Mouse (Mus musculus) T-helper 1 cell (primary cell): ENCODE results near the gene Cpne5.

Experiments
- in situ Hi-C: fragments of 300-600 bp; cut with MboI, MseI; formaldehyde crosslinking; loops from one replicate; pipeline ENCODE4 v1.15.1; 2025; ENCODE audit warnings: high pct_unique_total_duplicates

The Cpne5 gene

GRCm38 (mm10) chr17:29257001-29257511 lies 19.1 kb upstream of the Cpne5 start:
- in situ Hi-C loops, result loop anchor here (10.0 kb wide), 1 partner anchor 258 kb away; no protein-coding TSS in a partner anchor

DNA sequence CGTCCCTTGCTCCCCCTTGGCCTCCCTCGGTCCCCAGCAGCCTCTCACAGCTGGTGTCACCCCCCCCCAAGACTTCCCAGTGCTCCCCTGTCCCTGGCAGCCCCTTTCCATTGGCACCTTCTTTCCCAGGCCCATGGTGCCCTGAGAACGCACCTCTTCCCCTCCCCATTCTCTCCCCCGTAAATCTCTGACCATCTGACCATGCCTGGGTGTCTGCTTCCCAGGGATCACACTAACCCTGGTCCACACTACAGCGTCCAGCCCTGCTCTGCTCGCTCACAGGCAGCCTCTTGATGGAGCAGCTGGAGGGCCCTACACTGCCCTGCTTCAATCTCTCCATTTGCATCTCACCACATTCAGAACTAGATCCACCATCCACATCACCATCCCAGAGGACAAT lies 18.5 kb upstream of the Cpne5 start:
- in situ Hi-C loops, result loop anchor here (10.0 kb wide), 1 partner anchor 258 kb away; no protein-coding TSS in a partner anchor

DNA sequence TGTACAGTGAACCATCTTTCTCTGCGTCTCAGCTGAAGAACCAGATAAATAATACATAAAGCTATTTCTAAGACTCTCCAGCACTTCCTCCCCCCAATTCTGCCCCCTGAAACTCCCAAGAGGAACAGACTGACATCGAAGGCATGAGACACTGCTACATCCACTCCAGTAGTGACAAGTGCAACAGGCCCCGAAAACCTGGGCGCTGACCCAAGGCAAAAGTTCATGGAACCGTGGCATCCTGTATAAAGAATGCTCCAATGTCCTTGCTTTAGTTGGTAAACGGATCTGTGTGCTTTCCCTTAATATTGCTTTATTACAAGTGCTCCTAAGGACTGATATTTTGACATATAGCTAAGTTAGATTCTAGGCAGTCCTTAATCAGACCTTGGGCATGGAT lies 16.8 kb upstream of the Cpne5 start:
- in situ Hi-C loops, result loop anchor here (10.0 kb wide), 1 partner anchor 260 kb away; no protein-coding TSS in a partner anchor

- in situ Hi-C loops, result loop anchor here (10.0 kb wide), 1 partner anchor 261 kb away; no protein-coding TSS in a partner anchor
Observed at GRCm38 (mm10) chr17:29253684-29254083, 15.7 kb upstream of the Cpne5 start.

GRCm38 (mm10) chr17:29253236-29253635 lies 15.3 kb upstream of the Cpne5 start:
- in situ Hi-C loops, result loop anchor here (10.0 kb wide), 1 partner anchor 262 kb away; no protein-coding TSS in a partner anchor

GRCm38 (mm10) chr17:29251608-29252390 lies 13.8 kb upstream of the Cpne5 start:
- in situ Hi-C loops, result loop anchor here (10.0 kb wide), 1 partner anchor 263 kb away; no protein-coding TSS in a partner anchor

DNA sequence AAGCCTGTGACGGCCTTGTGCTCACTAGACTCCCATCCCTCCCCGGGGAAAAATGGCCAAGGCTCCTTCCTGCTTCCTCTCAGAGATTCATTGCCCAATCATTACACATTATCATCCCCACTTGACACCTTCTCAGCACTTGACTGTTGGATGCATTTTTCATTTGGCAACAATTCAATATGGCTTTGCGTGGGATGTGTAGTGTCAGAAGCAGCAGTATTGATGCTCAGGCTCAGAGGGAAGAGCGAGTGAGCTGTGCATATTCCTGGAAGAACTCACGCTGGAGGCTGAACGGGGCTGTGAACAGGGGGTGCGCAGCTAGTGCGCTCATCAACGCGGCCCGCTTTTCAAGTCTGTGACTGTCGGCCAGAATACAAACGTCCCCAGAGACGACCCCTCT lies 13.0 kb upstream of the Cpne5 start:
- in situ Hi-C loops, result loop anchor here (10.0 kb wide), 1 partner anchor 264 kb away; no protein-coding TSS in a partner anchor

DNA sequence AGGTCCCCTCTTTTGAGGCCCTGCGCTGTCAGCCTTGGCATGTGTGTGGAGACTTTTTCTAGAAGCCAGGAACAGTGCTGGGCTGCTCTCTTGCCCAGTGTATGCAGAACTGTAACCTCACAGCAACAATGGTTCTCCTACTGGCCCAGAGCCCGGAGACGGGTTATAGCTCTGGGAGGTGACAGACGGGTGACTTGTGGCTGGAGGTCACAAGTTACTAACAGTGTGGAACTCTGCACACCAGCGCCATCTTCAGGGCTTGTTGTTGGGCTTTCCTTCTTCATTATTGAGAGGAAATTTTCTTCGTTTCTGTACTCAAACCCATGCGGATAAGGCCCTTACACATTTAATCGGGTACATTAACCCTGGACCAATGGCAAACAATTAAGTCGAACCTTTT lies 11.5 kb upstream of the Cpne5 start:
- in situ Hi-C loops, result no loop called here

DNA sequence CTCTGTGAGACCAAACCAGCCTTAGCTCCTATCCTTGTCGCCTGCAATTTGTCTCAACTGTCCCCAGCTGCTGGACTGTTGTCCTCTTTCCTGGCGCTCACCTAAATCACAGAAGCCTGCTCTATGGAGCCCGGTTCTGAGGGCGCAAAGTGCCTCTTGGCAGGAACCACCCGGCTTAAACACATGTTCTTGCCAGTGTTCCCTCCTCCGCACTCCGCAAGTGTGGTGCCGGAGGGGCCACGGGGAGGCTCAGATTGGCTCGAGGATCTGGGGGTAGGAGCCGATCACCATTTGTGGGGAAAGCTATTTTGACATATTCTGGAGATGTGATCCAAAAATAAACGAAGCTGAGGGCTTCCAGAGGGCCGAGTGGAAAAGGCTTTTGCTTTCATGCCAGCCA lies 9.9 kb upstream of the Cpne5 start:
- in situ Hi-C loops, result no loop called here

- in situ Hi-C loops, result no loop called here
Observed at GRCm38 (mm10) chr17:29246602-29247001, 8.6 kb upstream of the Cpne5 start.

- in situ Hi-C loops, result no loop called here
Observed at GRCm38 (mm10) chr17:29245725-29246124, 7.8 kb upstream of the Cpne5 start.

GRCm38 (mm10) chr17:29244912-29245311 lies 6.9 kb upstream of the Cpne5 start:
- in situ Hi-C loops, result loop anchor here (5.0 kb wide), 1 partner anchor 193 kb away; no protein-coding TSS in a partner anchor

- in situ Hi-C loops, result loop anchor here (5.0 kb wide), 2 partner anchors 49 to 61 kb away; no protein-coding TSS in a partner anchor
Observed at GRCm38 (mm10) chr17:29238421-29238945, 516 bp upstream of the Cpne5 start.

- in situ Hi-C loops, result loop anchor here (5.0 kb wide), 2 partner anchors 50 to 60 kb away; no protein-coding TSS in a partner anchor
Observed at GRCm38 (mm10) chr17:29237267-29237771, 648 bp downstream of the Cpne5 start.

DNA sequence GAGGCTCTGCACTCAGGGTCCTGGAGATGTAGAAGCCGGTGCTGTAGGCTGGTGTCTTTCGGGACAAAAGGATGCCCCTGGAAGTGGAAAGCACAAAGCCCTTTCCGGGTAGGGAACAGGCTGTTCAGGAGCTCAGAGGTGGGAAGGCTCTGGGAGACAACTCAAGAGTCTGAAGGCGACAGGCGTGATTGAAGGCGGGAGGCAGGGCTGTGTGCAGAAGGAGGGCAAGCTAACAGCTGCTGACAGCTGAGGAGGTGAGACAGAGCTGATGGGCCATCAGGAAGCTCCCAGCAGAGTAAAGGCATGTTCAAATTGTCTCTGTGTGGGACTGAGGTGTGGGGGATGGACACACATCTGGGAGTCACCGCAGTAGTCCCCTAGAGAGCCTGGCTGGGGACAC lies 1.9 kb downstream of the Cpne5 start:
- in situ Hi-C loops, result loop anchor here (5.0 kb wide), 2 partner anchors 51 to 59 kb away; no protein-coding TSS in a partner anchor

GRCm38 (mm10) chr17:29231109-29231508 lies 6.9 kb downstream of the Cpne5 start:
- in situ Hi-C loops, result no loop called here

- in situ Hi-C loops, result no loop called here
Observed at GRCm38 (mm10) chr17:29220631-29221030, 17.3 kb downstream of the Cpne5 start.

DNA sequence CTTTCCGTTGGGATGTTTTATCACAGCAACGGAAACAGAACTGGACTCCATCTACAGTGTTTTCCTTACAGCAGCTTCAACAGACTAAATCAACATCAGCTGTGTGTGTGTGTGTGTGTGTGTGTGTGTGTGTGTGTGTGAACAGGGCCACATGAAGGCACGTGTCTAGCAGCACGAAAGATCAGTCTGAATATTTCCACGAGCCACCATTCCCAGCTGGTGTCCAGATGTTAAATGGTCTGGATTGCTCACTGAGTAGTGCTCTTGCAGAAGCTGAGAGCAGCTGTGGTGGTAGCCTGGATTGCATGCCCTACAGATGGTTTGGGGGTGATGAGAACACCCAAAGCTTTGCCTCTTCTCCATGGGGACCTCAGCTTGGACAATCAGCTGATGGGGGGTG lies 19.9 kb downstream of the Cpne5 start:
- in situ Hi-C loops, result loop anchor here (10.0 kb wide), 1 partner anchor 1457 kb away; no protein-coding TSS in a partner anchor

DNA sequence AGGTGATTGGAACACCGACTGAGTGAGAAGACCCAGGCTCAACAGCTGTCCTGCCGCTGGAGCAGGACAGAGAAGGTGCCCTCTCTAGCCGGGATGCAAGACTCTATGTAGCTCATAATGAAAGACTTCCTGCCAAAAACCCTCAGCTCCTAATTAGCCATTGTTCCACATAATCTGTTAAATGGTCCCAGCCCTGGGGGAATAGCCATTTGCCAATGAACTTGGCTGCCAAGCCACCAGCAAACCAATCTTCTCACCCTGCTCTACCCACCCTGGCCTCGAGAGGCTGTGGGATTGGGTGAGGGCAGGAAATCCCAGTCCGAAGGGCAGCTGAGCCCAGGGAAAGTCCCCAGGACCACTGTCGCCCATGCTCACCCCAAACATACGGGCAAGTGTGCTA lies 21.9 kb downstream of the Cpne5 start:
- in situ Hi-C loops, result loop anchor here (10.0 kb wide), 1 partner anchor 1459 kb away; no protein-coding TSS in a partner anchor

- in situ Hi-C loops, result loop anchor here (10.0 kb wide), 1 partner anchor 1460 kb away; no protein-coding TSS in a partner anchor
Observed at GRCm38 (mm10) chr17:29214655-29215054, 23.3 kb downstream of the Cpne5 start.

- in situ Hi-C loops, result loop anchor here (10.0 kb wide), 1 partner anchor 1461 kb away; no protein-coding TSS in a partner anchor
Observed at GRCm38 (mm10) chr17:29214193-29214456, 23.8 kb downstream of the Cpne5 start.
